Mouse (Mus musculus) thymus, adult 2 months (tissue): ENCODE measurements around the gene Slc4a8. TPM values are rescaled to one million over a fixed set of nuclear protein-coding genes. Genes with fewer than 3 reads are reported as not detected.
A peak's percentile ranks its signal among the peaks of the same experiment; 100 is the strongest.

Experiments used
- DNase-seq: peaks from one replicate; pipeline ENCODE4 v3.0.0; 2021
- H3K27ac ChIP-seq: fragments of 200-500 bp; 2 replicates; pipeline ENCODE4 v1.5.1; 2012; ENCODE audit warnings: low read length, control low read depth; ENCODE audit not compliant: control insufficient read depth, insufficient read depth
- H3K27me3 ChIP-seq: fragments of 200-500 bp; 2 replicates; pipeline ENCODE4 v1.6.1; 2012; ENCODE audit warnings: mild to moderate bottlenecking, low read length, moderate library complexity, mixed read lengths; ENCODE audit not compliant: control insufficient read depth, insufficient read depth
- H3K36me3 ChIP-seq: fragments of 200-500 bp; 2 replicates; pipeline ENCODE4 v1.6.1; 2012; ENCODE audit warnings: mild to moderate bottlenecking, low read length, moderate library complexity; ENCODE audit not compliant: control insufficient read depth, insufficient read depth
- H3K4me1 ChIP-seq: fragments of 200-500 bp; replicated peaks from 2 replicates; pipeline ENCODE4 v1.6.1; 2012; ENCODE audit warnings: low read length; ENCODE audit not compliant: control insufficient read depth, insufficient read depth
- H3K4me3 ChIP-seq: fragments of 200-500 bp; 2 replicates; pipeline ENCODE4 v1.5.1; 2012; ENCODE audit warnings: mild to moderate bottlenecking, low read length, control low read depth, moderate library complexity; ENCODE audit not compliant: control insufficient read depth, insufficient read depth
- CTCF ChIP-seq: fragments of 200-500 bp; IDR thresholded peaks from 2 replicates; pipeline ENCODE4 v1.5.1; 2012; ENCODE audit warnings: mild to moderate bottlenecking, control low read depth, low read length, moderate library complexity, borderline replicate concordance; ENCODE audit not compliant: control insufficient read depth, poor library complexity, insufficient read depth; ENCODE audit errors: extremely low read depth
- POLR2A ChIP-seq: fragments of 200-500 bp; IDR thresholded peaks from 2 replicates; pipeline ENCODE4 v1.6.1; 2012; ENCODE audit warnings: mild to moderate bottlenecking, low read length, control low read depth, moderate library complexity; ENCODE audit not compliant: control insufficient read depth, poor library complexity, insufficient read depth; ENCODE audit errors: extremely low read depth
- WGBS: fragments of 180-500 bp; shearing (Covaris S2); methylation state at CpG from one replicate; pipeline ENCODE4 v1.1.7; 2018; 5-methylcytosine and 5-hydroxymethylcytosine counted together
- polyA plus RNA-seq: library from polyadenylated mRNA; depleted of rRNA; stranded (reverse); fragments of >200 nt; gene quantifications from 2 replicates; pipeline ENCODE4 v1.2.3, GENCODE M21; 2012

The Slc4a8 gene
- polyA plus RNA-seq, 1 experiment = 11.9 TPM

DNA sequence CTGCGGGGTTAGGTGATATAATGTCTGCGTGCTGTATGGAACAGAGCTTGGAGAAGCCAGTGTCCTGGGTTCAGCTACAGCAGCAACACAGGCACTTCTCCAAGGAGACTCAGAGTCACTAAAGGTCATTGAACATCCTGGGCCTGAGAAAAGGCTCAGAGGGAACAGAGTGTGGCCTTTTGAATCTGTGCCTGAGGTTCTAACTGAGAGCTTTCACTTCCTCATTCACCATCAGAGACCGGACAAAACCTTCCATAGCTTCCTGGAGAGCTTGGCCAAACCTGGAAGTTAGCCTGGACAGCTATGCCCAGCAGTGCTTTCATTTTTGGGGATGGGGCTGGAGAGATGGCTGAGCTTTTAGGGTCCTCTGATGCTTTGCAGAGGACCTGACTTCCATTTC lies 23.9 kb upstream of the Slc4a8 start:
- WGBS = 59% methylated on average over 3 of the region's 3 CpGs
- TF ChIP-seq CTCF (no peak), POLR2A (no peak)
- Histone ChIP-seq H3K36me3 (no peaks in the 10 kb centered on the region), H3K27ac (peak overlapping the region; percentile 49; the same call in 1 of the 2 replicates), H3K4me3 (no peak overlapping the region), H3K27me3 (no peaks in the 10 kb centered on the region), H3K4me1 (peaks cover 22% of the 10 kb centered on the region)
- DNase-seq = no peak

DNA sequence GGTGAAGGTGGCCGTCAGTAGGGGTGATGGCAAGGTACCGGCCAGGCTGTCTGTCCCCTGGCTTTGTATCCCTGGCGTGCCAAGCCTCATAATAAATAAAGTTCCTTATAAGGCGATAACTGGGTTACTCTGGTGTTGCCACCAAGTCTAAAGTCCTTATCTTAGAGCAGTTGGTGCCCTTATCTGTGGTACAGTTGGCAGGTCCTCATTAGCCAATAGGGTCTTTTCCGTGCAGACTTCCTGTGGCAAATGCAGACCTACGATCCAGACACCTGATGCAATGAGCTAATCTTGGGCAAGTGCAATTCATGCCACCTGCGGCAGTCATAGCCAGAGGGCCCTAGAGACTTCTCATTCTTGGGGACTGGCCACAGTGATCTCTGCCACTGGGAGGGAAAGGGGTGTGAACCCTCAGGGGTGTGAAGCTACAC lies 23.2 kb upstream of the Slc4a8 start:
- no peak overlapping the region for H3K27ac ChIP-seq
- DNase-seq = no peak
- no peaks in the 10 kb centered on the region for H3K27me3 ChIP-seq
- TF ChIP-seq POLR2A (no peak), CTCF (no peak)
- H3K4me3 ChIP-seq = no peak overlapping the region
- H3K4me1 ChIP-seq = peaks cover 18% of the 10 kb centered on the region
- no peaks in the 10 kb centered on the region for H3K36me3 ChIP-seq
- WGBS = 35% methylated on average over 7 of the region's 7 CpGs

DNA sequence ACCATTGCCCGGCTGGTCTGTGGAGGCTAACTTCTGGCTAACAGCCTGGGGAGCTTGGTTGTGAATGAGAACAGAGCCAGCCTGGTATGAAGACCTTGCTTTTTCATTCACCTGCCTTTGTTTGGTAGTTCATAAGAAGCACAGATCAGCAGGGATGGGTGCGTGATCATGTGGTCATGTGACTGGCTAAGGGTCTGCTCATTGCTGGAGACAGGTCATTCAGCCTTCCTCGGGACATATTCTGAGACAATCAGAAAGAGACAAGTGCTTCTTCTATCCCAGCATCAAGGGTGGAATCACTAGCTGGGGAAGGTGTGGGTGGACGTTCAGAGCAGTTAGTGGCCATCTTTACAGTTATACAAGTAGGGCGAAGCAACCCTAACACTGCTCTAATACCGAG lies 22.1 kb upstream of the Slc4a8 start:
- 97% methylated on average over 6 of the region's 6 CpGs for WGBS
- Histone ChIP-seq H3K36me3 (no peaks in the 10 kb centered on the region), H3K4me1 (peaks cover 18% of the 10 kb centered on the region), H3K4me3 (no peak overlapping the region), H3K27me3 (no peaks in the 10 kb centered on the region), H3K27ac (no peak overlapping the region)
- TF ChIP-seq CTCF (no peak), POLR2A (no peak)
- DNase-seq = no peak

DNA sequence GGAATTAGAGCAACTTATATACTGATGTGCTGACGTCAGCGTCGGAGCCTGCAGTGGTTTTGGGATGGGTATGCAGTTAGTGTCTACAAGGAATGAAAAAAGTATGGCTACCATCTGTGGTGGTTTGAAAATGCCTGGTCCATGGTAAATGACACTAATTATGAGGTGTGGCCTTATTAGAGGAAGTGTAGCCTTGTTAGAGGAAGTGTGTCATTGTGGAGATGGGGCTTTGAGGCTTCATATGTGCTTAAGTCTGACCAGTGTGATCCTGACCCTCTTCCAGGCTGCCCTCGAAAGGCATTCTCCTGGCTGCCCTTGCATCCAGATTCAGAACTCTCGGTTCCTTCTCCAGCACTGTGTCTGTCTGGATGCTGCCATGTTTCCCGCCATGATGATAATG lies 18.3 kb upstream of the Slc4a8 start:
- Histone ChIP-seq H3K4me1 (peaks cover 10% of the 10 kb centered on the region), H3K27me3 (no peaks in the 10 kb centered on the region), H3K4me3 (no peak overlapping the region), H3K27ac (no peak overlapping the region), H3K36me3 (no peaks in the 10 kb centered on the region)
- 95% methylated on average over 6 of the region's 6 CpGs for WGBS
- DNase-seq = no peak
- no peak for TF ChIP-seq POLR2A
- TF ChIP-seq CTCF = no peak

DNA sequence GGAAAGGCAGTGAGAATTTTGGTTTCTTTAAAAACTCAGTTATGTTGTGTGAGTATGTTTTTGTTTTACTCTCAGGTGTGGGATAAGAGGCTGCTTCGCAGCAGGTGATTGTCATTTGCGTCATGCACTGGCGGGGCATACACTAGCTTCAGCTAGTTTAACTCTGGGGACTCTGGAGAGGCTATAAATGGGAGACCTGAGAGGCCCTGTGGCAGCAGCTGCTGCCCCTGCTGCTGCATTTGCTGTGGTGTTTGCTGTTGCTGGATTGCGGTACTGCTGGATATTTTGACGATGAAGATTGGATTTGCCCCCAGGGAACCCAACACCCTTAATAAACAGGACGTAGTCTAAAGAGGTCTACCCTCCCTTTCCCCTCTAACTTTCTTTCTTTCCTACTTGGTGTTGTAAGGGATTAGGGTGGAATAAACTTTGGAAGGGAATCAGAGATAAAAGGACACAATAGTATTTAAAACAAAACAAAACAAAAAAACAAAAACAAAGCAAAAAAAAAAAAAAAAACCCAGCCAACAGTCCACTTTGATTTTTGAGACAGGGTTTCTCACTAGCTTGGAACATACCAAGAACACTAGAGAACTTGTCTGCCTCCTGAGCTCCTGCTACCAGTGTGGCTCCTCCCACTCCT lies 14.9 kb upstream of the Slc4a8 start:
- H3K4me3 ChIP-seq = no peak overlapping the region
- H3K27me3 ChIP-seq = no peaks in the 10 kb centered on the region
- no peak for DNase-seq
- TF ChIP-seq POLR2A (no peak), CTCF (no peak)
- H3K27ac ChIP-seq = no peak overlapping the region
- H3K36me3 ChIP-seq = no peaks in the 10 kb centered on the region
- H3K4me1 ChIP-seq = peaks cover 6% of the 10 kb centered on the region
- WGBS = 78% methylated on average over 6 of the region's 6 CpGs

DNA sequence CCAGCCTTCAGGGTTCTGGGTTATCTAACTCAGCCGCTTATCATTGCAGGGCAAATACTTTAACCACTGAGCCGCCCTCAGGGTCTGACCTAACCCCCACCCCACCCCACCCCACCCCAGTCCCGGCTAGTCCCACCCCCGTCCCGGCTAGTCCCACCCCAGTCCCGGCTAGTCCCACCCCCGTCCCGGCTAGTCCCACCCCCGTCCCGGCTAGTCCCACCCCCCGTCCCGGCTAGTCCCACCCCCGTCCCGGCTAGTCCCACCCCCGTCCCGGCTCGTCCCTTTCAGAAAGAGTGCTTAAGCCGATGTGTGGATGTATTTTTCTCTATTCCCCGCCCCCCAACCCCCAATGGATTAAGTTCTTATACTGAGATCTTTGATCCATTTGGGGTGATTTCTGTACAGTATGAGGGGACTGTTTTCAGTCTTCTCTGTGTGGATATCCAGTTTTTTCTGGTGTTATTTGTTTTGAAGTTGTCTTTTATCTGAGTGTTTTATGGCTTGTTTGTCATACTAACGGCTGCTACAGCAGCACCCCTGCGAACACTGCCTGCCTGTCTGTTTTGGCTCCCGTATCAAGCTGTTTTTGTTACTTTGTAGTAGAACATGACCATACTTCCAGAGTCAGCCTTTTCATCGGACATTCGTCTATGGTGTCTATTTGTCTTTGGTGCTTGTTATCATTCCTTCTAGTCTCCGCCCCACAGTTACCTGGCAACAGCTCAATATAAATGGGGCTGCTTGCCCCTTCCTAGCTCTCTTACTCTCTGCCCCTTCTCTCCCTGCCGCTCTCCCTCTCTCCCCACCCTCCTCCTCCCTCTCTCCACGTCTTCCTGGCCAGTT lies 14.2 kb upstream of the Slc4a8 start:
- Histone ChIP-seq H3K27me3 (no peaks in the 10 kb centered on the region), H3K4me3 (no peak overlapping the region), H3K4me1 (peaks cover 6% of the 10 kb centered on the region), H3K36me3 (no peaks in the 10 kb centered on the region), H3K27ac (no peak overlapping the region; the same call in 1 of the 2 replicates)
- no peak for TF ChIP-seq POLR2A
- no peak for TF ChIP-seq CTCF
- DNase-seq = peak; percentile 35
- WGBS = 15% methylated on average over 27 of the region's 27 CpGs
